Mouse (Mus musculus) large intestine, adult 2 months (tissue): Measurements from ENCODE around the gene Npffr2. TPM values are rescaled to one million over a fixed set of nuclear protein-coding genes. Genes with fewer than 3 reads are reported as not detected.

Experiments
- DNase-seq: peaks from one replicate; pipeline ENCODE4 v3.0.0-alpha.2; 2012; ENCODE audit warnings: low read depth, low spot score
- WGBS: fragments of 180-500 bp; shearing (Covaris S2); methylation state at CpG from one replicate; pipeline ENCODE4 v1.1.7; 2018; 5-methylcytosine and 5-hydroxymethylcytosine counted together
- polyA plus RNA-seq: library from polyadenylated mRNA; depleted of rRNA; stranded (reverse); fragments of >200 nt; gene quantifications from 2 replicates; pipeline ENCODE4 v1.2.3, GENCODE M21; 2012; rRNA removed

Npffr2 gene
- polyA plus RNA-seq, 1 experiment, result not detected

DNA sequence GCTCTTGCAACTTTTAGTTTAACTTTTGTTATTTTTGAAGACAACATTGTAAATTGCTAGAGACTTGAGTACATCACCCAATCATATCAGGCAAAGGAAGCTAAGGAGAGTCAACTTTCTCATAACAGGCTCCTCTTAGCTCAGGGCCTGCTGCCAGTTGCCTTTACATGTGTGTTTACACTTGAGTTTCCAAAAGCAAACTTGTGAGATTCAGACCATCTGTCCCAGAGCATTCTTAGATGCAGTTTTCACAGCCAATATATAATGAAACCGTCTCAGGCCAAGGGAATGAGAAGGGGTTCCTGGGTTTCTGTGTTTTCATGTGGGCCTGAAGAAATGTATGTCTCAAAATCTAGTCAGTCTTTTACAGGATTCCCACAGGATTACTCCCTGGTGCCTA, 104.4 kb downstream of the Npffr2 start:
- DNase-seq, result no peak
- whole genome bisulfite sequencing, result 52% methylated on average over 1 of the region's 1 CpGs

Other genes starting within 250 kb of the Npffr2 start
- not detected in 2 replicates for gene Gc, start 69.5 kb upstream of the Npffr2 start, polyA plus RNA-seq